Mouse (Mus musculus): ENCODE measurements around the gene Rps6ka5.
A peak's percentile ranks its signal among the peaks of the same experiment; 100 is the strongest.

The Rps6ka5 gene

DNA sequence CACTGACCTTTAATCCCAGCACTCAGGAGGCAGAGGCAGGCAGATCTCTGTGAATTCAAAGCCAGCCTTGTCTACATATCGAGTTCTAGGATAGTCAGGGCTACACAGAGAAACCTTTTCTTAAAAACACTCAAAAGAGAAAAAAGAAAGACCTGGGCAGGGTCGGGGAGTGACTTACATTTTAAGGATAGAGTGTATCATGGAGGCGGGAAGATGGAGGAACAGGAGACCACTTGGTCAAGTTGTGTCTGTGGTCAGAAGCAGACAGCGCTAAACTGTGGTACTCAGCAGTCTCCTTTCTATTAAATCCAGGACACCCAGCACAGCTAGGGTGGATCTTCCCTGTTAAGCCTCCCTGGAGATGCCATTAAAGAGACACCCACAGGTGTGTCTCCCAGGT lies at the start of gene Rps6ka5:
Gene Rps6ka5 (minus strand): TSS at position 333 of the 400 bp plus-strand sequence.
- DNase-seq (ENCODE audit: low spot score in 2 of 2) = no peak

DNA sequence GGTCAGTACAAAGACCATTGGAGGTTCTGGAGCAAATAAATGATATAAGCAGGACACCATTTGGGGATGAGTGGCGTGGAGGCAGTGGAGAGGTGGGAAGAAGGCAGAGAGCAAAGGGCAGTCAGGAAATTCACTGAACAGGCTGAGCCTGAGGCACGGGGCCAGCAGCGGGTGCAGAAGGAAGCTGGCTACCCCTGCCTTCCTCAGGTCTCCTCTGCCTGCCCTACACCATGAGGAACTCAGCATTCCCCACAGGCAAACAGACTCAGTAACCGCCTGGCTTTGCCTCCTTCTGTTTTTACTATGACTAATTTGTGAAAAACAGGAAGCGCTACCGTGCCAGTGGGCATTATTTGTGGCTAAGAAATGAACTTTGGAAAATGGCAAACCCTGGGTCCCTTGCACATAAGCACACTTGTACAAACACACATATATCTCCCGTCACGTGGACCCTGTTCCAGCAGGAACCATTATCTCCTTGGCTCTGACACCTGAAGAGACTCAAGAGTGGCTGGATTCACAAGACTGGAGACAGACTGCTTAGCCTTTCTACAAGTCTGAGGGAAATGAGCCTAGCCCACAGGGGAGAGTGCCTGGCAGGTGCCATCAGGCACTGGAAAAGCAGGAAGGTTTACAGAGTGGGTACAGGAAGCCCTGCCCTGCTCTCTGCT lies 49.3 kb upstream of the Rps6ka5 start:
- DNase-seq (ENCODE audit: low spot score in 2 of 2) = no peak

DNA sequence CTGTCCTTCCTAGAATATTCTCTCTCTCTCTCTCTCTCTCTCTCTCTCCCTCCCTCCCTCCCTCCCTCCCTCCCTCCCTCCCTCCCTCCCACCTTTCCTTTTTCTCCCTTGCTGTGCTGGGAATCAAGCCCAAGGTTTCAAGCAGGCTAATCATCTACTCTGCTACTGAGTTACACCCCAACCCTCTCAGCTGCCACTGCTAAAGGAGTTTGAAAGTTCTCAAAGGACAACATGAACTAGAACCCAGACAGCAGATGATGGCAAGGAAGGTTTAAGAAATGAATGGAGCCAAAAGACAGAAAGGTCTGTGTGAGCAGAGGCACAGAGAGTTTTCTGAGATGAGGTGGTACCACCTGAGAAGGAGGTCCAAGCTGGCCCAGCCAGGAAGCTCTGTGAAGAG lies 48.5 kb upstream of the Rps6ka5 start:
- no peak for DNase-seq (ENCODE audit: low spot score in 2 of 2)

DNA sequence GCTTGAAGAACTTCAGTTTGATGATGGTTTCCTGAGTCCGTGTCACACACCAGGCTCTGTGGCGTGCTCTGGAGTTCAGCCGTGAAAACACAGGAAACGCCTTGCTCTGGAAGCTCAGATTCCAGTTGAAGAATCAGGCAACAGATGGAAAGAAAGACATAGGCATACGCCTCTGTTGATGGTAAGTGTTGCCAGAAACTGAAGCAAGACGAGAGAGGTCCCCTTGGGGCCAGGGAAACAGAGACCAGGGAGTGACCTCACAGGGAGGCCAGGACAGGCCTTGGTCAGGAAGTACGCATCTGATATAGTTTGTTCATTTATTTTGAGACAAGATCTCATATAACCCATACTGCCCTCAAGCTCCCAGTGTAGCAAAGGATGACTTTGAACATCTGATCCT lies 48.0 kb upstream of the Rps6ka5 start:
- DNase-seq (ENCODE audit: low spot score in 2 of 2) = no peak

DNA sequence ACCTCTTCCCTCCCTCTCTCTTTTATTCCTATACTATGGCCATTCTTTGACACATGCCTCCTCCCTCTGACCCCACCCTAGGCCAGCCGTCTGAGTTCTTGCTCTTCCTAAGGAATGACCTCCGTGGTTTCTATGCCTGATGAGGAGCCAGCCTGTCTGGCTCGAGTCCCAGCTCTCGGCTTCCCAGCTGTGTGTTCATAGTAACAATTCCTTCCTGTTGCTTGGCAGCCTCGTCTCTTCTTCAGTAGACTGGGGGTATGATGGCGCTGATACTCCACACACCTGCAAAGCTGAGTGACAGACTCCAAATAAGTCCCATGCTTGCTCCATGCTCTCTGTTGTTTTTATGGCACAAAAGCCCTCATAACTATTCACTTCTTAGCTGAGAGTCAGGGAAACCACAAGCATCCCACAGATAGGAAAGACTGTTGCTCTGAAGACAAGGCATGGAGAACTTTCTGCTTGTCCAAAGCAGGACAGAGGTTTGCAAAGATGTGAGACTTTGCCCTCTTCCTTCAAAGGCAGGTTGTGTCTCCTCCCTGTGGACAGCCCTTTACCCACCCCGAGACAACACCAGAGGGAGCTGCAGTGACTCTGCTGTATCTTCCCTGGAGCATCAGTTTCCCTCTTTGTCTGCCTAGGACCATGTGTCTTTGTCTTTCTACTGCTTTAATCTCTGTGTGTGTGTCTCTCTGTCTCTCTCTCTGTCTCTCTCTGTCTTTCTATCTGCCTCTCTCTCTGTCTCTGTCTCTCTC lies 45.6 kb upstream of the Rps6ka5 start:
- peak in 1 of 2 experiments; percentile 32 for DNase-seq (ENCODE audit: low spot score in 2 of 2)

DNA sequence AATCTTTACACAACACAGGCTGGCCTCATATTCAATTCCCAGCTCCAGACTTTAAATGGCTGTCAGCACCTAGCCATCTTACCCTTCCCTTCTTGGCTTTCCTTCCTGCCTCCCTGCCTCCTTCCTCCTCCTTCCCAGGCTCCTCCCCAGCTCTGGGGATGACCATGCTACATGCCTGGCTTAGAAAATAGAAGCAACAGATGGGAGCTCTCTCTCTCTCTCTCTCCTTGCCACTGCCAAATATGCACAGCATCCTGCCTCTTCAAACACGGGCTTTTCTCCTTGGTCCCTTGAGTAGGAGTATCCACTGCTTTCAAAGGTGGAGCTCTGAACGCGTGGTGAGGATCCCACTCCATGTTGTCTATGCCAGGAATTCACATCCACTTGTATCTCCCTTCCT lies 44.0 kb upstream of the Rps6ka5 start:
- DNase-seq (ENCODE audit: low spot score in 2 of 2) = no peak

DNA sequence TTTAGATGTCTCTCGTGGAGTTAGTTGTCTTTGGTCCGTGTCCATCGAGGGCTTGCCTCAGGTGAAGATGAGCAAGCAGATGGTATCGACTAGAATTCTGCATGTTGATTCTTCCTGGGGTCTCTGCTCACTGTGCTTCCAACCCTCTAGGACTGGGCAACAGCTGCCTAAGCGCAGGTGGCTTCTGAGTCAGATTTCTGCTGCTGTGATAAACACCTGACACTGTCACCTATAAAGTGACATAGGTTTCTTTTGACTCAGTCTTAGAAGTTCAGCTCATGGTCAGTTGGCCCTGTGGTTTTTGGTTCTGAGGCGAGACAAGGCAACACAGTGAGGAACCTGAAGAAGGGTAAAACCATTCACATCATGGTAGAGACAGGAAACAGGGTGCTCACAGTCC lies 43.1 kb upstream of the Rps6ka5 start:
- DNase-seq (ENCODE audit: low spot score in 2 of 2) = no peak

DNA sequence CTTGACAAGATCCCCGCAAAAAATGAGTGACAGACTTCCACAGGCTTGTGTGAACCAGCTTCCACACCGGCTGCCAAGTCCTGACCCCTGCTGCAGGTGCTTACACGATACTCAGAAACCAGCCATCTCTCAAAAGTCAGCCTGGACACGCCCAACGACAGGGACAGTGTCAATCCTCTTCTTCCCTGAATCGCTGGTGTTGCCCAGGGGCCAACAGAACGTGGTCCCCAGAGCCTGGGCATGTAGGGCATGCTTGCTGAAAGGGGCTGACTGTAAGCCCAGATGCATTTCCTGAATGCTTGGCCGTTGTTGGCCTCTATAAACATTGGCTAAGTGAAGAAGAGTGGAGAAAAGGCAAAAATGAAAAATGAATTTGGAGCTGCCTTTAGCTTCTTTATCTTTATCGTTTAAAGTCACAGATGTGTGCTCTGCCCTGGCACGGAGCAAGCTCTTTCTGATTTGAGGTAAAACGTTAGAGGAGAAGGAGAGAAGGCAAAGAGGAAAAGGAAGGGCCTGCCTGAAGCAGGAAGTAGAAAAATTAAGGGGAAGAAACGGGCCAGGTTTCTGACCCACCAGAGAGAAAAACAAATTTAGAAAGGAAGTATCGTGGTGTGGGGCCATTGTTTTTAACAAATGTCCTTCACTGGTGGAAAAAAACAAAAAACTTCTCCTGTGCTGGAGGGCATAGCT lies 37.7 kb upstream of the Rps6ka5 start:
- DNase-seq (ENCODE audit: low spot score in 2 of 2) = no peak

DNA sequence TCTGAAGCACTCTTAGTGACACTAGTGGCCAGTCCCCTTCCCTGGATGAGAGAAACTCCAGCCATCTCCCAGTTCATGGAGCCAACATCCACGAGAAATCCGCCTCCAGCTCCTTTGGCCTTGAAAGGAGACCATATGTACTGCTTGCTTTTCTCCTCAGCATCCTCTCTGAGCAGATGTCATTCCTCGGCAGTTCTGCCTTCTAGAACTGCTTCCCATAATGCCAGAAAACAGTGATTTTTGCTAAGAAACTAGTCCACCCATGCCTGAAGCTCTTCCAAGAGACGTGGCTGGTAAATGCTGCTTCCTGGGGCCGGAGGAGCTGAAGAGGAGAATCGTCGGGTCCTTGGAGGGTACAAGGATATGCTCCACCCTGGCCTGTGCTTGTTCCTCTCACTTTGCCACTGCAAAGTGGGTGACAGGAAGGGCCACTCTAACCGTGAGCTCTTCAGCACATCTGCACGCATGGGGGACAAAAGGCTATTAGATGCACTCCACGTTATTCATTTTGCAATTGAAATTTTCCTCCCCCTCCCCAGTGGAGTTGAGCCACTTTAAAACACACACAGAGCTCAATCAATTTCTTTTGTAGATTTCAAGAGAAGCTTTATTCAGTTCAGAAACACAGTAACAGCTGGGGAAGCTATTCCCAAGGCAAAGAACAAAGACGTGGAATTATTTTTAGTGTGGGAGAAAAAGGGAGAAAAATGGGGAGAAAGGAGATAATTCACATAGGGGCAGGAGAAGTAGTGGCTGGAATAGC lies 36.1 kb upstream of the Rps6ka5 start:
- no peak for DNase-seq (ENCODE audit: low spot score in 2 of 2)

DNA sequence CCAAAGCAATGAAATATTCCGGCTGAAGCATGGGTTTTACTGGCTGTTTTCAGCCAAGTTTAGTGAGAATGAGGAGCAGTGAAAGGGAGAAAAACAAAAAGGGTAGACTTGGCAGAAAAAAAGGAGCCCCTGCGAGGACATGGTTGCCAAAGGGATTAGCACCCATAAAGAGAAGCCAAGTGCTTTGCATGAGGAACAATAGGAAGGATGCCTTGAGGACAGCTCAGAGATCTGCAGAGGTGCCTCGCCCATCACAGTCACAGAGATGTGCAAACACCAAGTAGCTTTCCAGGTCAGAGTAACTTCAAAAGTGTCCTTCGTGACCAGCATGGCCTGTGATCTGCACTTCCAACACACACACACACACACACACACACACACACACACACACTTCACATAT lies 30.6 kb upstream of the Rps6ka5 start:
- DNase-seq (ENCODE audit: low spot score in 2 of 2) = no peak

DNA sequence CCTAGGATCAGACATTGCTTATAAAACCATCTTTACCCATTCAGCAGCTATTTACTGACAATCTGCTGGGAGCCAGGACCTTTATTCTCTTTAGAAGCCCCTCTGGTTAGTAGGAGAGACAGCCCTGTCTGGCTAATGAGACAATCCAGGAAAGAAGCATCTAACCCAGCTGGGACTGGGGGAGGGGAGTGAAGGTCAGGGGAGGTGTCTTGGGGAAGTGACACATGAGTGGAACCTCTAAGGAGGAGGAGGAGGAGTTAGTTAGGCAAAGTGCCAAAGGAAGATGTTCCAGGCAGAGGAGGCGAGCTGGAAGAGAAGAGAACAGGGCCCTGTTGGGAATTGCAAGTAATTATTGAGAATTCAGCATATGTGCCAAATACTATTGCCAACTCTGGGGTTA lies 26.9 kb upstream of the Rps6ka5 start:
- no peak for DNase-seq (ENCODE audit: low spot score in 2 of 2)

DNA sequence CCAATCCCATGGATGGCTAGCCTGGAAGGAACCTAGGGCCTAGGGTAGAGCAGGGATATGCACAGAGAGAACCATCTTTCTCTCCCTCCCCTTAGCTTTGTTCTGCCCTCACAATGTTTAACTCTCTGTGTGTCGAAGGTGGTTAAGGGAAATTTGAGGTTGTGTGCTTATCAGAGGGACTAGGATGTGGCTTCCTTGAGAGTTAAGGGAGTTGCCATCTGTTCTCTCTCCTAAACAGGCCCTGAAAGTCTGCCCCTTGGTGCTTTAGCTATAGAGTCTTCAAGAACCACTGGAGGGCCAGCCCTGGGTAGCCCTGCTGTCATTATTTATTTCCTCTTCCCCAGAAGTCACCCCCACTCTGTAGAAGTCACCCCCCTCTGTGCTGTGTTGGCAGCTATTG lies 26.2 kb upstream of the Rps6ka5 start:
- DNase-seq (ENCODE audit: low spot score in 2 of 2) = no peak

DNA sequence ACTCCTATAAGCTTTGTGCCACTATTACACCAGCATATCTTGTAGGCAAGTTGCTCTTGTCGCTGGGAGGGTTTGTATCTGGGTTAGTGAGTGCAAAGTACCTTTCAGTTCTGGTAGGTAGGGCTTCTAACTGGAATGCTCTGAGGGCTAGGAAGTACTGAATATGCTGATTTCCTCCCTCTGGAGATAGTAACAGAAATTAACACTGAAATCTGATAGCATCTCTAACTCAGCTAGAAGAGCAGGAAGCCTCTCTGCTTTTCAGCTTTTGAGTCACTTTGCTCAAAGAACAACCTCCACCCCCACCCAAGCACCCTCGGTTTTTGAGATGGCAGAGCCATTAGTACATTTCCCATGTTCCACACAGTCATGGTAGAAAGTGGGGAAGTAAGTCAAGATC lies 15.7 kb upstream of the Rps6ka5 start:
- DNase-seq (ENCODE audit: low spot score in 2 of 2) = no peak

DNA sequence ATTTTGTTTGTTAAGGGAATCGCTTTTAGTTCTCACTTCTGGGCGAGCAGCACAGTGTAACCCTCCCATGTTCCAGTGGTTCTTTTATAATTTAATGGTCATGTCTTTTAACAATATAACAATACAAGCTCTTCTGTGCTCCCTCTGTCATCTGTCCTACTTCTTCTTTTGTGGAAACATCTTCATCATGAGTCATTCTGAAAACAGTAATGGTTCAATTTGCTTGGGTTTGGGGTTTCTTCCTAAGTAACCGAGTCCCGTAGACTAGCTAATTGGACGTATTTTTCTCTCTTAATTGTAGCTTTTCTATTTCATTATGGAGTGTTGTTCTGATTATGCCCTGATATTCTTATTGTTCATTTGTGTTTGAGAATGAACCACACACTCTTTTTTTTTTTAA lies 13.5 kb upstream of the Rps6ka5 start:
- no peak for DNase-seq (ENCODE audit: low spot score in 2 of 2)

DNA sequence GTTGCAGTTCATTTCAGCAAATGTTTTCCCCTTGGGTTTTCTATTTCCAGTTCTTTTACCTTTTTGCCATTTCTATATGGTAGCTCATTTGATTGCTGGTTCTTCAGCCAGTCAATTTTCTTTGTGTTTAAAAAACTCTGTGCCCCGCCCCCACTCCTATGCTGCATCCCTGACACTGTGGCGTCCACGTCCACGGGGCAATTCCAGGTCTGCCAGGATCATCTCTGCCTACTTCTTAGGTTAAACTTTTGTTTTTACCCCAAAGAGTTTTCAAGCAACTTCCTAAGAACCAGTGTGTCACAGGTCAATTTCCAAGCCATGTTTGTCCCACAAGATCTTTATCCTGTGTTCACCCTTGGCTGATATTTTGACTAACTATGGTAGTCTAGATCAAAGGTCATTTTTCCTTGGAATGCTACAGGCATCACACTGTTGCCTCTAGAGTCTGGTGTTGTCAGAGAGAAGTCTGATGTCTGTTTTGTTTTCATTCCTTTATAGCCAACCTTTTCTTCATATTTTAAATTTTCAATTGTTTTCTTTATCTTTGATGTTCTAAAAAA lies 12.3 kb upstream of the Rps6ka5 start:
- no peak for DNase-seq (ENCODE audit: low spot score in 2 of 2)

DNA sequence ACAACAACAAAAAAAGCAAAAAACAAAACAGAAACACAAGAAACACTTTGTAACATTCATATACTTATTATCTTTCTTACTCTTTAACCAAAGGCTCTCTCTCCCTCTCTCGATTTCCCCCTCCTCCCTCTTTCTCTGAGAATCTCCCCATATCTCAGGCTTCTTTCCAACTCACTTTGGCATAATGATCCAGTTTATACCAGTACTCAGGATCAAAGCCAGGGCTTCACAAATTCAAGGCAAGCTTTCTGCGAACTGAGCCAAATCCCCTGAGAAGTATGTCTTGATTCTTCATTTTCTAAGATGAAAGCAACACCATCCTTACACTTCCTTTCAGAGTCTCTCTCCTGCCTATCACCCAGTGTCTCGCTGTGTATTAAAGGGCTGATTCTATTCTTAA lies 11.7 kb upstream of the Rps6ka5 start:
- no peak for DNase-seq (ENCODE audit: low spot score in 2 of 2)

DNA sequence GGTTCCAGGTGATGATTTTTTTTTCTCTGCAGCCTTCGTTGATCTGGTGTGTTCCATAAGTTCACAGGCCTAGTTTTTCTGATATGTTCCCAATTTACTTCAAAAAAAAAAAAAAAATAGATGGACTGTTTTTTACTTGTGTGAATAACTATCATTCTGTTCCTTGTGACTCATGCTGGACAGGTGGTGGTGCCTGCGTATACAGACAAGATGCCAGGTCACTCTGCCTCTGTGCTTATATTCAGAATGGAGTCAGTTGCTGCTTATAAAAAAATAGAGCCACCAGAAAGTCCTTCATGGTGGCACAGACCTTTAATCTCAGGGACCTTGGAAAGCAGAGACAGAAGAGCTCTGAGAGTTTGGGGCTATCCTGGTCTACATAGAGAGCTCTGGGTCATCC lies 8.8 kb upstream of the Rps6ka5 start:
- no peak for DNase-seq (ENCODE audit: low spot score in 2 of 2)

DNA sequence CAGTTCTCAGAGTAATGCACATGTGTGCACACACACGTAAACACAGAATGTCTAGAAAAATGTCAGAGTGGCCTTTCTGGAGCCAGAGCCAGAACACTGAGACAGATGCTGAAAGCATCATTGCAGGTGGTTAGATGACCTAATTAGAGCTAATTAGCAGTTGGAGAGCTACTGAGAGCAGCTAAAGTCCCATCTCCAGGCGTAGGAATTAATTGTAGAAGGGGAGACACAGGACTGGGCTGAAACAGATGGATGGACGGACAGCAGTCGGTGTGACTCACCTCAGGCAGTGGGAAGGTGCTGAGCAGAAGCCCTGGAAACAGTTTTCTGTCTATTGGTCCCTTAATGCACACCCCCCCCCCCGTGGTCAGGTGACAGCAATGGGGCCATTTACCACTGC lies 8.4 kb upstream of the Rps6ka5 start:
- DNase-seq (ENCODE audit: low spot score in 2 of 2) = no peak

DNA sequence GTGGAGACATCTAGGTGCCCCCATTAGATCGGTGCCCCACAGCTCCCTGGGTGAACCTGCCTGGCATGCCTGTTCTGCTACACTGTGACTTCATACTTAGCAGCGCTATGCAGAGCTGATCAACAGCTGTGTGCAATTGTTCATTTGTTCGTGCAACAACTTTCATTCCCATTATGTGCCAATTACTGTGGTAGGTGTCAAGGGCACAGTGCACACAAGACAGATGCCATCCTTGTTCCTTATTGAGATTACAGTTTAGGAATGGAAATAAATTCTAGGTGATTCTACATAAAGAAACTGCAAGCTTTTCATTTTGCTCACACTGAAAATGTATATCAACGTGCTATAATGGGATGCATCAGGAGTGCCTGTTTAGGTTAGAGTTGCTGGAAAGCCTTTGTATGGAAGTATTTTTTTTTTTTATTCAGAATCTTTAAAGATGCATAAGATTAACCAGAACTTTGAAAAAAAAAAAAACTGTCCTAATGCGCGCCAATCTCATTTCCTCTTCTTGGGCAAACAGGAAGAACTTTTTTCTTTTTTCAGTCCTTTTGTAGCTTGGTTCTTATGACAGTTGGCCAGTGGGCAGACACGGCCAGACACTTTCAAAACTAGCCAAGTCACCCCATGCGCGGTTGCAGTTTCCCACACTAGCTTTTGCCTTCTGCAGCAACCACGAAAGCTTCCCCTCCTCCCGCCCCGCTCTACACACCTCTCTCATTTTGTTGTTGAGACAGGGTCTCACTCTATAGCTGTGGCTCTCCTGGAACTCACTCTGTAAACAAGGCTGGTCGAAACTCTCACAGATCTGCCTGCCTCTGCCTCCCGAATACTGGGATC lies 2.1 kb upstream of the Rps6ka5 start:
- DNase-seq (ENCODE audit: low spot score in 2 of 2) = peak in 1 of 2 experiments; percentile 18

DNA sequence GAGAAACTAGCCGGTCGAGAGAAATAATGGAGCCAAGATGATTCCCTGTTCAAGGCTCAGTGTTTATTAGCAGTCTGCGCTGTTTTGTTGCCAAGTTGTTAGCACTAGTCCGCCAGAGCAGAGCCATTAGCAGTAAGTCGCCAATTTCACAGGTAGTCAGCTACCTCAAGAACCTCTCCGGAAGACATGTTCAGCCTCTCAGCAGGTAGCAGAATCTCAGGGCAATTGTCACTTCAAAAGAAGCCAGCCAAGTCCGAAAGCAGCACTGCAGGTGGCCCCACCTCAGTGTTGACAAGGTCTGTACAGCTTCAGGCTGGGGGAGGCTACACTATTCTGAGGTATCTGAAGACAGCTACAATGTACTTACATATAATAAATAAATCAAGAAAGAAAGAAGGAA lies 1.1 kb upstream of the Rps6ka5 start:
- no peak for DNase-seq (ENCODE audit: low spot score in 2 of 2)

DNA sequence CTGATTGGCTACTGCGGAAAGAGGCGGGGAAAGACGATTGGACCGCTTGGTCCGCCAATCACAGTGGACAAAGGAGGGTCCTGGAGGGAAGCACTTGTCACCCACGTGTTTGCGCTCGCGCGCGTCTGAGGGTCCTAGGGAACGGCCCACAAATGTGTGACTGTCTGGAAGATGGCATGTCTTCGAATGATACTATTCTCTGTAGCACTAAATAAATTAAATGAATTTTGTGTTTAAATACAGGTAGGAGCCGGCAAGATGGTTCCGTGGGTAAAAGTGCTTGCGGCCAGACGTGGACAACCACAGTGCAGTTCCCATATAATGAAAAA lies 1.4 kb downstream of the Rps6ka5 start:
- no peak for DNase-seq (ENCODE audit: low spot score in 2 of 2)

Measured in right cerebral cortex, postnatal 36 days (tissue).